Mouse (Mus musculus) retina, postnatal 7 days (tissue): ENCODE measurements at regions not wholly inside any gene's neighbourhood (a gene's known extent, or its start where the extent isn't known, plus 50 kb on each side); places are given as distances from the start of the nearest gene placed in this dataset.

Experiments used
- DNase-seq: peaks from one replicate; pipeline ENCODE4 v3.0.0-alpha.2; 2012; ENCODE audit warnings: low read depth, low spot score

DNA sequence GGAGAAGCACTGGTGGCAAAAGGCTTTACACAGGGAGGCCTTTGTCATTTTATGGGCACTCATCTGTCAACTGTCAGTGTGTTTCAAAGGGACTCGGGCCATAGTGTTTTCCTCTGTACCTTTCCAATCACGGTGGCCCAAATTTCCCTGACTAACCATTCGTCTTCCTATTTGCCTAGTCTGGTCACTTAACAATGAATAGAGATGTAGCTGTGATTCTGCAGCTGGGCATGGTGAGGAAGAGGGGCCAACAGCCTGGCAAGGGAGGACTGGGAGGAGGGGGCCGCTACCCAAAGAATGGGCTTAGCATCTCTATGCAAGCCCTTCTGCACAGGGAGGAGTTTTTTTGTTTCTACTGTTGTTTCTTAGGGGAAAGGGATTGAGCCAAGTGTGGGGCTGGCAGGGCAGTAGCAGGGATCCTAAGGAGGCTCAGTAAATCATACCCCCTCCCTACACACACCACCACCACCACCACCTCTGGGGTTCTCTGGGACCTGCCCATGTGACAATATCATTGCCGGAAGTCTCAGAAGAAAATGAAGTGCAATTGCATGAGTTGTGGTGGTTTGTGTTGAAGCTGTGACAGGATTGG is 367.2 kb downstream of the Nkx6-1 start:
- no peak for DNase-seq

- DNase-seq = no peak
Measured at GRCm38 (mm10) chr5:101295941-101296340, 368.9 kb downstream of the Nkx6-1 start.

- no peak for DNase-seq
Measured at GRCm38 (mm10) chr5:101294031-101294430, 370.8 kb downstream of the Nkx6-1 start.

- DNase-seq = no peak
Measured at GRCm38 (mm10) chr5:101288358-101288757, 376.4 kb downstream of the Nkx6-1 start.

- no peak for DNase-seq
Measured at GRCm38 (mm10) chr5:101285941-101286340, 378.9 kb downstream of the Nkx6-1 start.

DNA sequence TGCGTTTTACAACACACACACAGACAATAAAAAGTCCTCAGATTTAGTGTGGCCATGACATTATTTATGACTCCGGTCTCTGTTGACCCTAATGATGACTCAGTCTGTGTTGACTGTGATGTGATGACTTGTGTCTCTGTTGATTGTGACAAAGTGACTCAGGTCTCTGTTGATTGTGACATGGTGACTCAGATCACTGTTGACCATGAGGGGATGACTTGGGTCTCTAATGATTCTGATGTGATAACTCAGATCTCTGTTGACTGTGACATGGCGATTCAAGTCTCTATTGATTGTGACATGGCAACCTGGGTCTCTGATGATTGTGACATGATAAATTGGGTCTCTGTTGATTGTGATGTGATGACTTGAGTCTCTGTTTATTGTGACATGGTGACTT is 405.0 kb downstream of the Gpat3 start:
- DNase-seq = no peak

GRCm38 (mm10) chr5:101242651-101243050 is 397.1 kb downstream of the Gpat3 start:
- DNase-seq = no peak

DNA sequence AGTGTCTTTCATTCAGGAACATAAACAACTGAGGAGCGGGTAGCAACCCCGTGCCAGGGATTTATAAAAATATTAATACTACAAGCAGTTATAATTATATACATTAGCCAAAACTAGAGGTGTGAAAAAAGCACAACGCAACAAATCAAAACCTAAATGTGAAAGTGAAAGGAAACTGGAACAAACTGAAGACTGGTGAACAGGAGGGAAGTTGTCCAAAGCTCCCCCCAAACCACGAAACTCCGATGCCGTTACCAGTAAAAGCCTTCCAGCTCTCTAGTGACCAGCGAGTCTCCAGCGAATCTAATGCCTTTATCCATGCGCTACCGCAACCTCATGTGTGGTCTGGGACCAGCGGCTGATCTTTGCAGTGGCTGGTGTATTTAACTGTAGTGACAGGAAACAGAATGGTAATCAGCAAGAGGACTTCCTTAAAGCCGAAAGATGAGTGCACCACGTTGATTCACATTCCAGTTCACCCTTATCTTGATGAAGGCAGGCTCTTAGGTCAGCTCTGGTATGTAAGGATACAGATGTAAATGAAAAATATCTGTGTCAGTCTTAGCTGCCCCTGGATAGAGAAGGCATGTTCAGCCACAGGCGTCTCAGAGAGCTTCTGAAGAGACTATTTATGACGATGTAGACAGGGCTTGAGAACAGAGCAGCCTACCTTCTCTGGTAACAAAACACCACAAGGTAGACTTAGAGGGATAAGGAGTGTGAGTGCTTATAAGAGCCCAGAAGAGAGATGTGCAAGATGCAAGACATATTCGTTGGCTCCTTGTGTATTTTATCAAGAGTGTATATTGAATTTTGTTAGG is 394.0 kb downstream of the Gpat3 start:
- no peak for DNase-seq

- no peak for DNase-seq
Measured at GRCm38 (mm10) chr5:101236163-101236693, 390.7 kb downstream of the Gpat3 start.

DNA sequence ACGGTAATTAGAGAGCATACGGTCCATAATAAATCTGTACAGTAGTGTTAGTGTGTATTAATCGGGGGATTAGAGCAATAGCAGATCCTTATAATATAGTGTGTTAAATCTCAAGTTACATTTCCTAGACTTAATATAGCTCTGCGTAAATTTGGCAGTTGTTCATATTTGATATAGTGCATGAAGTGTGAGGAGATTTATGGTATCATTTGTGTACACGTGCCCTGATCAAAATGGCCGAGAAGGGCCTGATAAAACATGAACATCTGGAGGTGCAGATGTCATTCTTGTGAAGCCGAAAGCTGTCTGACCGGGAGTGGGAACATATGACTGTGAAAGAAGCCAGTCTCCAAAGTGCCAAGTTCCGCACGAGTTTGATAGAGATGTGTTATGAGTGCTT is 376.9 kb downstream of the Gpat3 start:
- DNase-seq = no peak

DNA sequence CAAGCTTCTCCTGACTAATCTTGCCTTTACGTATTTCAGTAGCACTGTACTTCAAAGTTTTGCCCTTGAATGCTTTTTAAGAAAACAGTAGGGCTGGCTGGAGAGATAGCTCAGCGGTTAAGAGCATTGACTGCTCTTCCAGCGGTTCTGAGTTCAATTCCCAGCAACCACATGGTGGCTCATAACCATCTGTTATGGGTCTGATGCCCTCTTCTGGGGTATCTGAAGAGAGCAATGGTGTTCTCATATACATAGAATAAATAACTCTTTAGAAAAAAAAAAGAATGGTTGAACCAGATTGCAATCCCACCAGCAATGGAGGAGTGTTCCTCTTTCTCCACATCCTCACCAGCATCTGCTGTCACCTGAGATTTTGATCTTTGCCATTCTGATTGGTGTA is 372.6 kb downstream of the Gpat3 start:
- DNase-seq = no peak

- DNase-seq = no peak
Measured at GRCm38 (mm10) chr5:101216837-101217571, 371.5 kb downstream of the Gpat3 start.

- no peak for DNase-seq
Measured at GRCm38 (mm10) chr5:101211974-101212373, 366.5 kb downstream of the Gpat3 start.

- no peak for DNase-seq
Measured at GRCm38 (mm10) chr5:101208150-101208549, 362.6 kb downstream of the Gpat3 start.

GRCm38 (mm10) chr5:101195501-101195900 is 350.0 kb downstream of the Gpat3 start:
- DNase-seq = no peak

- DNase-seq = no peak
Measured at GRCm38 (mm10) chr5:101190976-101191375, 345.5 kb downstream of the Gpat3 start.

DNA sequence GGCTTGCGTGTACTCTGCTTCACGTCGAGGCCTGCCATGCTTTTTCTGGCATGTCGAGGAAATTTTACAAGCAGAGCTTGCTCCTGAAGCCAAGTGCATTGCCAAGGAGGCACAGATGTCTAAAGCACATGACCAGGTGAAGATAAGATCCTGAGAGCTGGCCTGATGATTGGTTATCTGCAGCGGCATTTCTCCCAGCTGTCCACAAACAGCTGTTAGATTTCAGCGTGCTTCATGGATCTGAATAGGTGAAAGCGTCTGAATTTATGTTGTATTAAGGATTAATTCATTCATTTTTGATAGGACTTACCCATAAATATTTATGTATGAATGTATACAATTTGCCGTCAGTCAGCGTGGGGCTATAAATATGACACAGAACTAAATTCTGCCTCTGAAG is 327.7 kb downstream of the Gpat3 start:
- DNase-seq = no peak

DNA sequence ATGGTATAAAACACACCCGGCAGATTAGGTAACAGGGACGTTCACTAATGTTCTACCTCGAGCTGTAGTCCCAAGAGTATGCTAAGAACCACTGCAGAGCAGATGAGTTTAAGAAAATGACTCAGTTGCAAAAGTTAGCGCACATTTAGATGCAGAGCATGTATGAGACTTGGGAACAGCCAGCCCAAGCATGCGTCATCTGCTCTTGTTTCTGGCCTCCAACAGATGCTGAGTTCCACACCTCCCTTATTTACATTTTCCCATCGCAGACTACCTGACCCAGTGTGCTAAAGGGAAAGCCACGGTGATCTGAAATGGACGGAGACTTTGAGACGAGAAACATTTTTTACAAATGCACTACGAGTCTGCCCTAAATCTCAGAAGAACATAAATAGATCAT is 327.3 kb downstream of the Gpat3 start:
- DNase-seq = no peak

DNA sequence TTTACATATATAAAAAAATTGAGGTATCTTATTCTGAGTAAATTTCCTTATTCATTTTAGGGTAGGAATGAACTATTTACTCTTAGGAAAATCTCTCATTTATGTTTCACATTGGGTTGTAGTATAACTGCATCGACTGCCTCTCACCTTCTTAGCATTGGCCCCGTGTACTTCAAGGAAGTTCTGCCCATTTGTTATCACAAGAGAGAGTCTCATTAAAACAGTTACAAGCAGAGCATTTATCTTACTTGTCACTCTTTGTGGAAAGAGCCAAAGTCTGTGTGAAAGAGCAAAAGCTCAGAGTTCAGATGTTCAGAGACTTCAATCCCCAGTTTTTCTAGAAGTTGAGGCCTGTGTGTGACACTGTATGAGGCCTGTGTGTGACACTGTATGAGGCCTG is 323.6 kb downstream of the Gpat3 start:
- no peak for DNase-seq

- DNase-seq = no peak
Measured at GRCm38 (mm10) chr5:101163624-101164213, 318.2 kb downstream of the Gpat3 start.

DNA sequence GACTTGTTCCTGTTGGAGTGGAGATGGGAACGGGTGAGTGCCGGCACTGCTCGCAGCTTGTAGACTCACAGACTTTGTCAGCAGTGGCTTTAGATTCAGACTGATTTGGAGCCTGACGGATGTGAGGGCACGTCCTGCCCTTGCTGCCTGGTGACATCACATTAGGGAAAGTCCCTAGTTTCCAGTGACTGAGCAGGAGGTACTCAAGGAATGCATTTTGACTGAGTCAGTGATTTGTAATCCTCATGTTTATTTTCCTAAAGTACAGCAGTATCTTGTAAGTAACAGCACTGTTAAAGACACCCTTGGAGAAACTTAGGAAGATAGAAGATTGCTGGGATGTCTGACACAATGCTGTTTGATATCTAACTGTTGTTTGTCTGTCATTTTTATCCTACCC is 317.6 kb downstream of the Gpat3 start:
- DNase-seq = no peak

DNA sequence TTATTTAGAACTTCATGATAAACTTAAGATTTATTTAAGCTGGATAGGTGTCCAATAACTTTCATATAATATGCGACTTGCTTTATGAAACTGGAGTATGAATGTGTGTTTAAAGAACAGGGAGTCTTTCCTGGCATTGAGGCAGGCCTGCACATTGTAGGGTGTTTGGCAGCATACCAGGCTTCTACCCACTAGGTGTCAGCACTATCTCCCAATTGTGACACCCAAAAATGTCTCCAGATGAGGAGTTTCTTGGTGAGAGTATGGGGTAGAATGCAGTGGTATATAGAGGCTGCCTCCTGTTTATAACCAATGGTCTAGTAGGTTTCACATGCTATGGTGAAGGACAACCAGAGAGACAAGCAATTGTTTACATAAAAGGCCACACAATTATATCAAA is 311.9 kb downstream of the Gpat3 start:
- no peak for DNase-seq
